Mouse (Mus musculus): Measurements from ENCODE around the gene Ak4.

GRCm38 (mm10) chr4:101490320-101490917 is 71.3 kb downstream of the Ak4 start:
- TF ChIP-seq EP300 (IDR thresholded peaks at IDR 0.05; ENCODE audit: low read depth) (no peak), CTCF (IDR thresholded peaks at IDR 0.05; ENCODE audit: low read depth) (no peak)

Data from liver, embryonic 14.5 days (tissue).